Mouse (Mus musculus) neural tube, embryonic 15.5 days (tissue): ENCODE results near the gene Il2ra. TPM values are rescaled to one million over a fixed set of nuclear protein-coding genes. Genes with fewer than 3 reads are reported as not detected.

Experiments used
- ATAC-seq: fragments of 200-750 bp; cut with Nextera tagmentation; 2 replicates; pipeline ENCODE4 v1.8.0; 2017; ENCODE audit warnings: mild to moderate bottlenecking, moderate TSS enrichment, moderate library complexity; ENCODE audit not compliant: low FRiP score
- H3K27ac ChIP-seq: fragments of 300-500 bp; sonication (generic); replicated peaks from 2 replicates; pipeline ENCODE4 v1.5.1; 2015; ENCODE audit warnings: mild to moderate bottlenecking, inconsistent platforms
- H3K27me3 ChIP-seq: fragments of 300-500 bp; sonication (generic); replicated peaks from 2 replicates; pipeline ENCODE4 v1.6.1; 2015; ENCODE audit warnings: inconsistent platforms
- H3K36me3 ChIP-seq: fragments of 300-500 bp; sonication (generic); 2 replicates; pipeline ENCODE4 v1.6.1; 2015; ENCODE audit warnings: inconsistent platforms
- H3K4me1 ChIP-seq: fragments of 300-500 bp; sonication (generic); 2 replicates; pipeline ENCODE4 v1.6.1; 2015; ENCODE audit warnings: inconsistent platforms
- H3K4me2 ChIP-seq: fragments of 300-500 bp; sonication (generic); 2 replicates; pipeline ENCODE4 v1.6.1; 2015; ENCODE audit warnings: inconsistent platforms, mild to moderate bottlenecking, moderate library complexity
- H3K4me3 ChIP-seq: fragments of 300-500 bp; sonication (generic); replicated peaks from 2 replicates; pipeline ENCODE4 v1.5.1; 2015; ENCODE audit warnings: mild to moderate bottlenecking, inconsistent platforms
- H3K9ac ChIP-seq: fragments of 300-500 bp; sonication (generic); replicated peaks from 2 replicates; pipeline ENCODE4 v1.6.1; 2015; ENCODE audit warnings: mild to moderate bottlenecking, inconsistent platforms
- H3K9me3 ChIP-seq: fragments of 300-500 bp; sonication (generic); replicated peaks from 2 replicates; pipeline ENCODE4 v1.6.1; 2016; ENCODE audit warnings: inconsistent platforms
- WGBS: fragments of 180-500 bp; shearing (Covaris S2); methylation state at CpG from one replicate; pipeline ENCODE4 v1.1.7; 2015; ENCODE audit warnings: mixed read lengths; 5-methylcytosine and 5-hydroxymethylcytosine counted together
- polyA plus RNA-seq: library from polyadenylated mRNA; unstranded; fragments of >200 nt; fragmentation: Nextera tagmentation; extraction: Ambion mirVana; gene quantifications from 2 replicates; pipeline ENCODE4 v1.2.1, GENCODE M21; 2015

Il2ra gene
- polyA plus RNA-seq, 1 experiment from 2014 or later: not detected

DNA sequence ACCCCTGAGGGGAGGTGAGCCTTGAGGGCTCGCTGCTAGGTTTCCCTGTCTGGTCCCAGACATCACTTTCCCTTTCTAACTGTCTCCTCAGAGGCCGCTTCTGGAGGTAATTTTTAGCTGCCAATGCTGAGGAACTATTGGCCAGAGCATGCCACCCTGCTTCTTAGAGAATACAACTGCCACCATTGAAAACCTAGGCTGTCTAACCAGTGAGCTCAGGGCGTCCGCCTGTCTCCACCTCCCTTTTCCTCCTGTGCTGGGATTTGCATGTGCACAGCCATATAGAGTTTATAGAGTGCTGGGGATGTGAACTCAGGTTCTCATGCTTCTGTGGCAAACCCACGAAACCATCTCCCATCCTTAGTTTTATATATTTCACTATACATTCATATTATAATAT is 11.2 kb downstream of the Il2ra start:
- ATAC-seq: no peak
- Histone ChIP-seq H3K9ac (no peak overlapping the region), H3K9me3 (no peaks in the 10 kb centered on the region), H3K4me2 (no peak overlapping the region), H3K4me3 (no peak overlapping the region), H3K27ac (no peak overlapping the region), H3K4me1 (no peaks in the 10 kb centered on the region), H3K27me3 (no peaks in the 10 kb centered on the region), H3K36me3 (no peaks in the 10 kb centered on the region)
- 76% methylated on average over 5 of the region's 5 CpGs for WGBS

DNA sequence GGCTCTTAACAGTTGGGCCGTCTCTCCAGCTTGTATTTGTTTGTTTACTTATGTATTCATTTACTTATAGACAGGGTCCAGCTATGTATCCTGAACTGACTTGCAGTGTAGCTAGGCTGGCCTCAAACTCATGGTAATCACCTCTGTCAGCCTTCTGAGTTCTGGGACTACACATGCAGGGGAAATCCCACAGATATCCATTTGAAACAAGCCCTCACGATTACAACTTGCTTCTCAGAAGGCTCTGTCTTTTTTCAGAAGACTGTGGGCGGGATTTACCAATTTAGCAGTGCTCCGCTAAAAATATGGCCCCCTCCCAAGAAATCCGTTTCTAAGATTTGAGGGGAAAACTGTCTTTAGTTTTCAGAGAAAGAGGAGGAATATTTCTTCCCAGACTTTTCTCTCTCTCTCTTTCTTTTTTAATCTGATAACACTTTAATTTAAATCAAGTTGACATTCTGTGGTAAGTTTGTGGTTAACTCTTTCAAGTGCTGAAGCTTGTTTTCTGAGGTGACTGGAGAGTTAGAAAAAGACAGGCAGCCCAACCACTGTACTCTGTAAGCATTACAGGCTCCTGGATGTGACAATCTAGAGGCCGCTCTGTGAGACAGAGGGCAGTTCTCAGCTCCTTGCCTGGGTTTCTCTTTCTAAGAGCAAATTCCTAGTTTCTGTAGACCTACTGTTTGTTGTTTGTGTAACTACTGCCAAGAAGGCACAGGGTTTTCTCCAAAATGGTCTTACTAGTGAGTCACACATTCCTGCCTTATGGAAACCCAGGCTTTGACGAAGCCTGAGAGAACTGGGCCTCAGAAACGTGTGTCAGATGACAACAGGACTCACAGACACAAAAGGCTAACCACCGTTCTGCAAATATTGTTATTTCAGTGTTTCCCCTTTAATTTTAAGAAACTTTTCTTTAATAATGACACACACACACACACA is 12.7 kb downstream of the Il2ra start:
- ATAC-seq: no peak
- no peak overlapping the region for H3K4me3 ChIP-seq
- no peak overlapping the region for H3K9ac ChIP-seq
- no peaks in the 10 kb centered on the region for H3K36me3 ChIP-seq
- no peaks in the 10 kb centered on the region for H3K9me3 ChIP-seq
- H3K27me3 ChIP-seq: no peaks in the 10 kb centered on the region
- no peak overlapping the region for H3K4me2 ChIP-seq
- 79% methylated on average over 9 of the region's 9 CpGs for WGBS
- H3K27ac ChIP-seq: no peak overlapping the region
- no peaks in the 10 kb centered on the region for H3K4me1 ChIP-seq

GRCm38 (mm10) chr2:11657581-11657980 is 15.0 kb downstream of the Il2ra start:
- H3K4me2 ChIP-seq: no peak overlapping the region
- no peak overlapping the region for H3K4me3 ChIP-seq
- no peaks in the 10 kb centered on the region for H3K36me3 ChIP-seq
- ATAC-seq: no peak
- no peaks in the 10 kb centered on the region for H3K27me3 ChIP-seq
- no peak overlapping the region for H3K27ac ChIP-seq
- WGBS: 96% methylated on average over 2 of the region's 2 CpGs
- no peak overlapping the region for H3K9ac ChIP-seq
- no peaks in the 10 kb centered on the region for H3K9me3 ChIP-seq
- H3K4me1 ChIP-seq: no peaks in the 10 kb centered on the region

GRCm38 (mm10) chr2:11659263-11659662 is 16.7 kb downstream of the Il2ra start:
- no peaks in the 10 kb centered on the region for H3K36me3 ChIP-seq
- 23% methylated on average over 2 of the region's 2 CpGs for WGBS
- no peak overlapping the region for H3K4me2 ChIP-seq
- H3K27ac ChIP-seq: no peak overlapping the region
- H3K9me3 ChIP-seq: no peaks in the 10 kb centered on the region
- H3K9ac ChIP-seq: no peak overlapping the region
- H3K4me1 ChIP-seq: 0 out of 2 replicates have a peak, but pooled peaks cover 3% of the 10 kb centered on the region
- no peaks in the 10 kb centered on the region for H3K27me3 ChIP-seq
- no peak for ATAC-seq
- no peak overlapping the region for H3K4me3 ChIP-seq

- no peak for ATAC-seq
- Histone ChIP-seq H3K27me3 (no peaks in the 10 kb centered on the region), H3K4me2 (no peak overlapping the region), H3K9me3 (no peaks in the 10 kb centered on the region), H3K4me3 (no peak overlapping the region), H3K9ac (no peak overlapping the region), H3K4me1 (0 out of 2 replicates have a peak, but pooled peaks cover 5% of the 10 kb centered on the region), H3K27ac (no peak overlapping the region), H3K36me3 (no peaks in the 10 kb centered on the region)
- 85% methylated on average over 6 of the region's 6 CpGs for WGBS
These were observed 19.7 kb downstream of the Il2ra start for GRCm38 (mm10) chr2:11662143-11662906.

DNA sequence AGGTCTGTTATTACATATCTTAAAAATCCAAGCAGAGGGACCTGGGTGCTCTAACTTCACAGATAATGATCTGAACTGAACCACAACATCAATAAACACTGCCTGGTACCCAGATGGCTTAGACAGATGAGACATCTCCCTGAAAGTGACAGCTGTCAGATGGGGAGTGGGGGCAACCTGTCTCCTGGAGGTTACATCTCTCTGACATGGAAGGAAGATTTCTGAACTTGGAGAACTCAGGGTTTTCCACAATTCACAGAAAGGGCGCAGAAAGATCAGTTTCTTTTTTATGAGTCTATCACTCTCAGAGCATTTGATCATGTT is 20.3 kb downstream of the Il2ra start:
- H3K36me3 ChIP-seq: no peaks in the 10 kb centered on the region
- H3K4me1 ChIP-seq: 0 out of 2 replicates have a peak, but pooled peaks cover 5% of the 10 kb centered on the region
- H3K4me3 ChIP-seq: no peak overlapping the region
- H3K9ac ChIP-seq: no peak overlapping the region
- no peaks in the 10 kb centered on the region for H3K27me3 ChIP-seq
- no peak overlapping the region for H3K27ac ChIP-seq
- no peak for ATAC-seq
- 100% methylated on average over 1 of the region's 1 CpGs for WGBS
- no peaks in the 10 kb centered on the region for H3K9me3 ChIP-seq
- H3K4me2 ChIP-seq: no peak overlapping the region

DNA sequence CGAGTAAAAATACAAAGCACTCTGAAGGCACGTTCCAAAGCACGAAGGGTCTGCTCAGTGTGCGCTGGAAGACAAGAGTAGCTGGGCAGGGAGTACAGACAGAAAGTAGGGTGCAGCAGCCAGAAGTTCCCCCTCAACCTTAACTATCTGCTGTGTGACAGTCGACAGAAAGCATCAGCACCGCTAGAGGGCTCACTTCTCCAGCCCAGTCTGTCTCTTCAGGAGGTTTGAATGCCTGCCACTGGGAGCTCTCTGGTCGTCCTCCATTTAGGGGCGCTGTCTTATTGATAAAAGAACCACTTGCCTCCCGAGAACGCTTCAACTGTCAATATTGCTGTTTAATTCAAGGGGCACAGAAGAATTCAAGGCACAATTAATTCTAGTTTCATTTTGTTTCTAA is 21.4 kb downstream of the Il2ra start:
- no peaks in the 10 kb centered on the region for H3K9me3 ChIP-seq
- no peaks in the 10 kb centered on the region for H3K27me3 ChIP-seq
- peak overlapping the region; percentile 27 for H3K4me3 ChIP-seq
- no peaks in the 10 kb centered on the region for H3K36me3 ChIP-seq
- peak; percentile 96 for ATAC-seq
- peak overlapping the region; percentile 52 for H3K4me2 ChIP-seq
- no peak overlapping the region for H3K9ac ChIP-seq
- 3% methylated on average over 10 of the region's 10 CpGs for WGBS
- 0 out of 2 replicates have a peak, but pooled peaks cover 5% of the 10 kb centered on the region for H3K4me1 ChIP-seq
- H3K27ac ChIP-seq: no peak overlapping the region

DNA sequence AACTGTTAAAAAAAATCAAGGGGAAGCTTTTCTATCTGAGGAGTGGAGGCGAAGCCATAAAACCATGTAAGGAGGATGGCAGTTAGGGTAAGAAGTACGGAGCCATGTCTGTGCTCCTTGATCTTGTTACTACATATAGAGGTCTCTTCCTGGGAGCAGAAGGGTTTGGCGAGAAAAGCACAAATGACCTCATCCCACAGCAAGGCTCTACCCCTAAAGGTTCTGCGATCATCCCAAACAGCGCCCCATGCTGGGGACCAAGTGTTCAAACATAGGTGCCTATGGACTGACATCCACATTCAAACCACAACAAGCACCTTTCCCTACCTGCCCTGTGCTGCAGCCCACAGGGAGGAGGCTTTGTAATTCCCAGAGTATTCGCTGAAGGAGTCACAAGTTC is 21.8 kb downstream of the Il2ra start:
- Histone ChIP-seq H3K4me2 (peak overlapping the region; percentile 52), H3K27ac (no peak overlapping the region), H3K27me3 (no peaks in the 10 kb centered on the region), H3K4me3 (peak overlapping the region; percentile 27), H3K36me3 (no peaks in the 10 kb centered on the region), H3K9ac (no peak overlapping the region), H3K4me1 (0 out of 2 replicates have a peak, but pooled peaks cover 5% of the 10 kb centered on the region), H3K9me3 (no peaks in the 10 kb centered on the region)
- WGBS: 50% methylated on average over 6 of the region's 6 CpGs
- peak; percentile 75 for ATAC-seq

DNA sequence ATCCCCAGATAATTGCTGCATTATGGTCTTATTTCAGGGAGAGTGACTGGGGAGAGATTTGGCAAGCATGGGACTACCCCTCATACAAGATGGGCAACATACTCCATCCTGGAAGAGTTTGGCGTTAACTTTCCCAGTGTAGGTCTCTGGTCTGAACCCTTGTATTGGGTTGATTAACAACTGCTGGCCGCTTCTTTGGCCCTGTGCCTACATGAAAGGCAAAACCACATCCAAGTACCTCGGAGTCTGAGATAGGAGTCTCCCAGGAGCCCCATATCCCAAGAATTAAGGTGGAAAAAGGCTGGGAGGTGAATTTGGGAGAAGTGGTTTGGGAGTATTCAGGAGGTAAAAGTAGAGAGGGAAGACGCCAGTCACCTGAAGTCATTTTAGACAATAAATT is 22.2 kb downstream of the Il2ra start:
- no peak overlapping the region for H3K9ac ChIP-seq
- H3K36me3 ChIP-seq: no peaks in the 10 kb centered on the region
- peak overlapping the region; percentile 52; the same call in 1 of the 2 replicates for H3K4me2 ChIP-seq
- no peaks in the 10 kb centered on the region for H3K9me3 ChIP-seq
- H3K4me1 ChIP-seq: 0 out of 2 replicates have a peak, but pooled peaks cover 5% of the 10 kb centered on the region
- H3K4me3 ChIP-seq: no peak overlapping the region
- WGBS: 86% methylated on average over 4 of the region's 4 CpGs
- ATAC-seq: no peak
- H3K27me3 ChIP-seq: no peaks in the 10 kb centered on the region
- no peak overlapping the region for H3K27ac ChIP-seq

DNA sequence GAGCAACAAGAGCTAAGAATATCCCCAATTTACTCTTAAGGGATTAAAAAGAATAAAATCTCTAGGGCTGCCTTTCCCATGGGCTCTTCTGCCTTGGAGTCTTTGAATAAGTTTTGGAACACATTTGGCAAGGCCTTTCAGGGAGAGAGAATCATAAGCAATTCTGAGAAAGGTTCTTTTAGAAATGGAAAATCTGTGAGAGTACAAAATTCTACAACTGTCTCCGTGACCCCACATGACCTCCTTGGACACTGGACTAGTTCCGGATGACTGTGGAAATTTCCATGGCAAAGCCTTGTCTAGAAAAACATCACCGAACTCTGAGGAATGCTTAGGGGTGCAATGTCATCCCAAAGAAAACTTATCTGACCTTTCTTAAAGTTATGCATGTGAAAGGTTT is 22.7 kb downstream of the Il2ra start:
- Histone ChIP-seq H3K4me3 (no peak overlapping the region), H3K9ac (no peak overlapping the region), H3K9me3 (no peaks in the 10 kb centered on the region), H3K4me2 (no peak overlapping the region), H3K27me3 (no peaks in the 10 kb centered on the region), H3K36me3 (no peaks in the 10 kb centered on the region), H3K27ac (no peak overlapping the region), H3K4me1 (0 out of 2 replicates have a peak, but pooled peaks cover 5% of the 10 kb centered on the region)
- ATAC-seq: no peak
- 95% methylated on average over 3 of the region's 3 CpGs for WGBS

DNA sequence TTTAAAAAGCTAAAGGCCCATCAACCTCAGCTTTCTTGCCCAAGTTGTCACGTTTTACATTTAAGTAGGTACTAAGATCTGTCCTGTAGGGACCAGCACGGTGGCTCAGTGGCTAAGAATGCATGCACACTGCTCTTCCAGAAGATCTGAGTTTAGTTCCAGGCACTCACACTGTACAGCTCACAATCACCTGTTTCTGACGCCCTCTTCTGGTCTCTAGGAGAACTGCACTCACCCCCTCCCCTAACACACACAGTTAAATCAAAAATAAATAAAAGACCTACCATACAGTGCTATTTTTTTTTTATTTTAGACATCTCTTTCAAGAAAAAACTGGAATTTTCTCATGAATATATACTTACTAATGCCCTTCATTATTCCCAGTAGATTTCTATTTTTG is 29.5 kb downstream of the Il2ra start:
- Histone ChIP-seq H3K9ac (no peak overlapping the region), H3K36me3 (no peaks in the 10 kb centered on the region), H3K27ac (no peak overlapping the region), H3K9me3 (no peaks in the 10 kb centered on the region), H3K4me2 (no peak overlapping the region), H3K27me3 (no peaks in the 10 kb centered on the region), H3K4me3 (no peak overlapping the region), H3K4me1 (no peaks in the 10 kb centered on the region)
- WGBS: 27% methylated on average over 3 of the region's 3 CpGs
- ATAC-seq: no peak

DNA sequence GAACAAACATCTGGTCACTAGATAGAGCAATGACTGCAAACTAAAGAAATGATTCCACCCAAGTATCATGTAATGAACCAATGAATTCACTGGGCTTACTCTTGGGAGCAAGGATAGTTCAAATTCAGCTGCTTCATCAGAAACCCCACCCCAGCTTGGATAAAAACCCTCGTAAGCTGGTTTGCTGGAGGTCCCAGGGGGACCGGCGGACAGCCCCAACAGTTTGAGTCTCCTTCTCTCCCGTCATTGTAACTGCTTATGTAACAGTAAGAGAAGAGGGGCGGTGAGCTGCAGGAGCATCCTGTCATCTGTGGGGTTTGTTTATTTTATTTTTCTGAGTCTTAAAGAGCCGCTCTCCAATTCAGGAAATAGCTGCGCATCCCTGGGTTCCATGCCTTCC is 37.0 kb downstream of the Il2ra start:
- H3K27ac ChIP-seq: no peak overlapping the region
- no peak overlapping the region for H3K4me2 ChIP-seq
- H3K27me3 ChIP-seq: no peaks in the 10 kb centered on the region
- H3K36me3 ChIP-seq: no peaks in the 10 kb centered on the region
- no peak overlapping the region for H3K4me3 ChIP-seq
- ATAC-seq: no peak
- no peaks in the 10 kb centered on the region for H3K9me3 ChIP-seq
- H3K9ac ChIP-seq: no peak overlapping the region
- WGBS: 88% methylated on average over 7 of the region's 7 CpGs
- H3K4me1 ChIP-seq: no peaks in the 10 kb centered on the region
